Mouse (Mus musculus) limb, embryonic 11.5 days (tissue): ENCODE data around the gene Sptbn1. TPM values are rescaled to one million over a fixed set of nuclear protein-coding genes. Genes with fewer than 3 reads are reported as not detected.

Experiments
- ATAC-seq: fragments of 200-750 bp; cut with Nextera tagmentation; 2 replicates; pipeline ENCODE4 v1.8.0; 2017; ENCODE audit warnings: low read depth; ENCODE audit not compliant: insufficient number of reproducible peaks, low FRiP score, low TSS enrichment
- DNase-seq: peaks from one replicate; pipeline ENCODE4 v3.0.0-alpha.2; 2015; ENCODE audit warnings: low spot score
- H3K27ac ChIP-seq: fragments of 300-500 bp; sonication (generic); replicated peaks from 2 replicates; pipeline ENCODE4 v1.5.1; 2014; ENCODE audit warnings: low read depth, mild to moderate bottlenecking, low read length
- H3K27me3 ChIP-seq: fragments of 300-500 bp; sonication (generic); 2 replicates; pipeline ENCODE4 v1.6.1; 2014; ENCODE audit warnings: mild to moderate bottlenecking, low read length, mixed read lengths; ENCODE audit not compliant: control insufficient read depth, insufficient read depth
- H3K36me3 ChIP-seq: fragments of 300-500 bp; sonication (generic); 2 replicates; pipeline ENCODE4 v1.6.1; 2014; ENCODE audit warnings: mild to moderate bottlenecking, low read length, moderate library complexity, mixed read lengths; ENCODE audit not compliant: control insufficient read depth, insufficient read depth
- H3K4me1 ChIP-seq: fragments of 300-500 bp; sonication (generic); 2 replicates; pipeline ENCODE4 v1.6.1; 2014; ENCODE audit warnings: low read length, mixed read lengths; ENCODE audit not compliant: control insufficient read depth, insufficient read depth
- H3K4me2 ChIP-seq: fragments of 300-500 bp; sonication (generic); 2 replicates; pipeline ENCODE4 v1.6.1; 2014; ENCODE audit warnings: low read depth, mild to moderate bottlenecking, moderate library complexity; ENCODE audit not compliant: severe bottlenecking
- H3K4me3 ChIP-seq: fragments of 300-500 bp; sonication (generic); 2 replicates; pipeline ENCODE4 v1.5.1; 2014; ENCODE audit warnings: low read depth, low read length
- H3K9ac ChIP-seq: fragments of 300-500 bp; sonication (generic); 2 replicates; pipeline ENCODE4 v1.6.1; 2014; ENCODE audit warnings: mild to moderate bottlenecking, low read length
- H3K9me3 ChIP-seq: fragments of 300-500 bp; sonication (generic); 2 replicates; pipeline ENCODE4 v1.6.1; 2016; ENCODE audit warnings: low read length; ENCODE audit not compliant: control insufficient read depth
- WGBS: fragments of 180-500 bp; shearing (Covaris S2); extraction: QIAGEN DNeasy Blood & Tissue Kit; methylation state at CpG from one replicate; pipeline ENCODE4 v1.1.7; 2014; 5-methylcytosine and 5-hydroxymethylcytosine counted together
- polyA plus RNA-seq: library from polyadenylated mRNA; unstranded; fragments of >200 nt; fragmentation: Nextera tagmentation; extraction: Ambion mirVana; gene quantifications from 2 replicates; pipeline ENCODE4 v1.2.1, GENCODE M21; 2014

Gene Sptbn1
- polyA plus RNA-seq, 1 experiment from 2014 or later: 65.4 TPM

DNA sequence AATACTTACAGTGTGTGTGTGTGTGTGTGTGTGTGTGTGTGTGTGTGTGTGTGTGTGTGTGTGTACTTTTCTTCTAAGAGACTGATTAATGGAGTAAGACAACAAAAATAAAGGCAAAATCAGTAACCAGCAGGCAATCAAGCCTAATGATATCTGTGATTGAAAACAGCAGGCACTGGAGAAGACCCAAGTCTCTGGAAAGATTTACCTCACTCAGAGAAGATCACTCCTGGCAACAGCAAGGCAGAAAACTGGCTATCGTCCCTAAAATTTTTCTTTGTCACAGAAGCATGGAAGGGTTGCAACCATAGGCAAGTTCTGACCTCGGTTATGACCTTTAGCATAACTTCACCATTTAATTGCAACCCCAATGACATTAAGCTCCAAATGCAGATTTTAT is 112.1 kb downstream of the Sptbn1 start:
- 85% methylated on average over 2 of the region's 2 CpGs for WGBS
- ATAC-seq (no peak), DNase-seq (no peak)
- Histone ChIP-seq H3K27me3 (no peaks in the 10 kb centered on the region), H3K4me1 (0 out of 2 replicates have a peak, but pooled peaks cover 4% of the 10 kb centered on the region), H3K9me3 (no peaks in the 10 kb centered on the region), H3K4me3 (no peak overlapping the region), H3K9ac (no peak overlapping the region), H3K4me2 (no peak overlapping the region), H3K27ac (no peak overlapping the region), H3K36me3 (peaks cover 3% of the 10 kb centered on the region; the same call in 1 of the 2 replicates)

- Histone ChIP-seq H3K9ac (no peak overlapping the region), H3K4me1 (0 out of 2 replicates have a peak, but pooled peaks cover 4% of the 10 kb centered on the region), H3K36me3 (peaks cover 3% of the 10 kb centered on the region; the same call in 1 of the 2 replicates), H3K27ac (no peak overlapping the region), H3K9me3 (no peaks in the 10 kb centered on the region), H3K27me3 (no peaks in the 10 kb centered on the region), H3K4me2 (no peak overlapping the region), H3K4me3 (no peak overlapping the region)
- WGBS: 88% methylated on average over 2 of the region's 2 CpGs
- DNase-seq (no peak), ATAC-seq (no peak)
These were observed 113.0 kb downstream of the Sptbn1 start for GRCm38 (mm10) chr11:30154980-30155379.

- ATAC-seq (no peak), DNase-seq (no peak)
- H3K9ac ChIP-seq: no peak overlapping the region
- H3K27ac ChIP-seq: no peak overlapping the region
- H3K9me3 ChIP-seq: no peaks in the 10 kb centered on the region
- H3K4me1 ChIP-seq: 0 out of 2 replicates have a peak, but pooled peaks cover 4% of the 10 kb centered on the region
- 89% methylated on average over 5 of the region's 5 CpGs for WGBS
- H3K4me3 ChIP-seq: no peak overlapping the region
- peaks cover 2% of the 10 kb centered on the region; the same call in 1 of the 2 replicates for H3K36me3 ChIP-seq
- H3K27me3 ChIP-seq: no peaks in the 10 kb centered on the region
- H3K4me2 ChIP-seq: no peak overlapping the region
These were observed 119.1 kb downstream of the Sptbn1 start for GRCm38 (mm10) chr11:30148888-30149287.

GRCm38 (mm10) chr11:30148378-30148777 is 119.6 kb downstream of the Sptbn1 start:
- Histone ChIP-seq H3K4me3 (no peak overlapping the region), H3K27me3 (no peaks in the 10 kb centered on the region), H3K9me3 (no peaks in the 10 kb centered on the region), H3K27ac (no peak overlapping the region), H3K4me2 (no peak overlapping the region), H3K4me1 (no peaks in the 10 kb centered on the region), H3K36me3 (peaks cover 2% of the 10 kb centered on the region; the same call in 1 of the 2 replicates), H3K9ac (no peak overlapping the region)
- no peak for ATAC-seq
- DNase-seq: no peak

DNA sequence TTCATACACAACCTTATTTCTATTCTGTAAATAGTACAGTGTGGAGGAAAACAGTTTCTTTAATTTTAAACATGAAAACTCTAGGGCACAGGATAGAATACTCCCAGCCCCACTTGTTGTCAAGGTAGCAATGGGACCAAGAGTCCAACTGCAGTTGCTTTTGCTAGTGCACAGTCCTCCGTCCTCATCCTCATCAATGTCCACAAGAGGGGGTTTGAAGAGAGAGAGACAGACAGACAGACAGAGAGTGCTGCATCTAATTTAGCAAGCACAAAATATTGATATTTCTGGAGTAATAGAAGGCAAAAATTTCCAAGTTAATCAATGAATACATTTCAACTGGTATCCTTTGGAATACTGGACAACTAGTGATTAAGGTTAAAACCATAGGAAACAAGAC is 120.1 kb downstream of the Sptbn1 start:
- no peak overlapping the region for H3K4me3 ChIP-seq
- no peaks in the 10 kb centered on the region for H3K9me3 ChIP-seq
- H3K27ac ChIP-seq: no peak overlapping the region
- H3K4me2 ChIP-seq: no peak overlapping the region
- H3K4me1 ChIP-seq: no peaks in the 10 kb centered on the region
- ATAC-seq (no peak), DNase-seq (no peak)
- 89% methylated on average over 1 of the region's 1 CpGs for WGBS
- no peaks in the 10 kb centered on the region for H3K27me3 ChIP-seq
- H3K9ac ChIP-seq: no peak overlapping the region
- peaks cover 2% of the 10 kb centered on the region; the same call in 1 of the 2 replicates for H3K36me3 ChIP-seq

- Histone ChIP-seq H3K4me3 (no peak overlapping the region), H3K36me3 (peaks cover 13% of the 10 kb centered on the region), H3K27me3 (no peaks in the 10 kb centered on the region), H3K27ac (no peak overlapping the region), H3K9ac (no peak overlapping the region), H3K4me2 (no peak overlapping the region), H3K4me1 (no peaks in the 10 kb centered on the region), H3K9me3 (no peaks in the 10 kb centered on the region)
- ATAC-seq: no peak
- DNase-seq: no peak
- 92% methylated on average over 6 of the region's 6 CpGs for WGBS
These were observed 124.9 kb downstream of the Sptbn1 start for GRCm38 (mm10) chr11:30143090-30143489.

DNA sequence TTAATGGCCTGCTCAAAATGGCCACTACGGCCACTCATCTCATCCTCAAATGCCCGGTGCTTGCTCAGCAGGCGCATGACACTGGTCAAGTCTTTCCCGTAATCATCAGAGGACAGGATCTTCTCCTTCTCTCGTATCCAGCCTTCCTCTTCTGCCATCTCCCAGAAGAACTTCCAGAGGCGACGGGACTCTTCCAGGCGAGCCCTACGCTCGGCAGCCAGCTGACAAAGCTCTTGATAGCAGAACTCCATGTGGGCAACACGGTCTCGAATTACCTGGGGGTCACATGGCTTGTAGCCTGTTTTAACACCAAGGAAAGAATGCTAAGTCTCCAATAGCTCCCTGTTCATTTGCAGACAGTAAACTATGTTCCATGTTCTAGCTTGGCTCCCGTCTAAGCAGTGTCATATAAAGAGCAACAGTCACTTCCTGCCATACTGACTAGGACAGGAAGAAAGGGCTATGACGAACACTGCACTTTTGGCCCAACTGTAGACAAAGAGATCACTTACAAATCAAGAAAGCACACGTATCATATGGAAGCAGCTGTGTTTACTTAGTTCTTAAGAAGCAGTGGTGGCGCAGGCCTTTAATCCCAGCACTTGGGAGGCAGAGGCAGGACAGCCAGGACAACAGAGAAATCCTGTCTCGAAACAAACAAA is 128.7 kb downstream of the Sptbn1 start:
- no peak for ATAC-seq
- Histone ChIP-seq H3K4me3 (no peak overlapping the region), H3K36me3 (peaks cover 17% of the 10 kb centered on the region), H3K4me1 (no peaks in the 10 kb centered on the region), H3K27me3 (no peaks in the 10 kb centered on the region), H3K9ac (no peak overlapping the region), H3K27ac (no peak overlapping the region), H3K4me2 (no peak overlapping the region), H3K9me3 (no peaks in the 10 kb centered on the region)
- WGBS: 81% methylated on average over 17 of the region's 17 CpGs
- no peak for DNase-seq

DNA sequence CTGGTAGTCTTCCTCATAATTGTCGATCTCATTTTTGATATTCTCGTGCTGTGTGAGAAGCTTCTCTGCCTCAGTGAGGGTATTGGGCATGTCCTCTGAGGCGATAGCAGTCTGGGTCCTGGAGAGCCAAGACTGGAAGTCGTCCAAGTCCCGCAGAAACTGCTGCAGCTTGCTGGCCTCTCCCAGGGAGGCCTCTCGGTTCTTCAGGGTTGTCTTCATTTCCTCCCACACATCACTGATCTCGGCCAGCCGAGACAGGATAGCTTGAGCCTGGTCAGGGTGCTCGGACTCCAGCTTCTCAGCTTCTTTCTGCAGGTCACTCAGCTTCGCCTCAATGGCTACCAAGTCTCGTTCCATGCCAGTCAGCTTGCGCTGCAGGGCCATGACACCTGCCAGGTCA is 130.9 kb downstream of the Sptbn1 start:
- DNase-seq (no peak), ATAC-seq (no peak)
- Histone ChIP-seq H3K9me3 (no peaks in the 10 kb centered on the region), H3K9ac (no peak overlapping the region), H3K4me1 (no peaks in the 10 kb centered on the region), H3K27ac (no peak overlapping the region), H3K27me3 (no peaks in the 10 kb centered on the region), H3K4me2 (no peak overlapping the region), H3K36me3 (peaks cover 18% of the 10 kb centered on the region), H3K4me3 (no peak overlapping the region)
- 87% methylated on average over 12 of the region's 12 CpGs for WGBS

GRCm38 (mm10) chr11:30134058-30134457 is 133.9 kb downstream of the Sptbn1 start:
- H3K36me3 ChIP-seq: peaks cover 14% of the 10 kb centered on the region
- no peak overlapping the region for H3K27ac ChIP-seq
- ATAC-seq: no peak
- H3K9me3 ChIP-seq: no peaks in the 10 kb centered on the region
- WGBS: 73% methylated on average over 1 of the region's 1 CpGs
- no peaks in the 10 kb centered on the region for H3K27me3 ChIP-seq
- no peak for DNase-seq
- H3K9ac ChIP-seq: no peak overlapping the region
- no peak overlapping the region for H3K4me3 ChIP-seq
- no peak overlapping the region for H3K4me2 ChIP-seq
- no peaks in the 10 kb centered on the region for H3K4me1 ChIP-seq
